Mouse (Mus musculus) gonadal fat pad, adult 2 months (tissue): ENCODE data around the gene Erv3. TPM values are rescaled to one million over a fixed set of nuclear protein-coding genes. Genes with fewer than 3 reads are reported as not detected.

Experiments
- DNase-seq: peaks from one replicate; pipeline ENCODE4 v3.0.0-alpha.2; 2012; ENCODE audit warnings: low read depth
- polyA plus RNA-seq: library from polyadenylated mRNA; depleted of rRNA; stranded (reverse); fragments of >200 nt; gene quantifications from 2 replicates; pipeline ENCODE4 v1.2.3, GENCODE M21; 2012; rRNA removed

The Erv3 gene
- 0.19 and 0.37 TPM in 2 replicates for polyA plus RNA-seq

- no peak for DNase-seq
Measured at GRCm38 (mm10) chr2:131859721-131860120, at the start of gene Erv3. Gene Erv3 (minus strand): TSS chr2:131859747.

- DNase-seq: no peak
Measured at GRCm38 (mm10) chr2:131908906-131909305, 49.4 kb upstream of the Erv3 start.

- no peak for DNase-seq
Measured at GRCm38 (mm10) chr2:131908351-131908861, 48.9 kb upstream of the Erv3 start.

GRCm38 (mm10) chr2:131907311-131907710, 47.8 kb upstream of the Erv3 start:
- no peak for DNase-seq

GRCm38 (mm10) chr2:131906846-131907245, 47.3 kb upstream of the Erv3 start:
- DNase-seq: no peak

- no peak for DNase-seq
Measured at GRCm38 (mm10) chr2:131906266-131906665, 46.7 kb upstream of the Erv3 start.

- DNase-seq: no peak
Measured at GRCm38 (mm10) chr2:131905776-131906175, 46.2 kb upstream of the Erv3 start.

GRCm38 (mm10) chr2:131905025-131905424, 45.5 kb upstream of the Erv3 start:
- DNase-seq: no peak

GRCm38 (mm10) chr2:131902867-131903266, 43.3 kb upstream of the Erv3 start:
- no peak for DNase-seq

GRCm38 (mm10) chr2:131902423-131902822, 42.9 kb upstream of the Erv3 start:
- no peak for DNase-seq

GRCm38 (mm10) chr2:131897336-131898109, 38.0 kb upstream of the Erv3 start:
- DNase-seq: no peak

GRCm38 (mm10) chr2:131896011-131896410, 36.5 kb upstream of the Erv3 start:
- DNase-seq: no peak

- no peak for DNase-seq
Measured at GRCm38 (mm10) chr2:131895106-131895505, 35.6 kb upstream of the Erv3 start.

- DNase-seq: no peak
Measured at GRCm38 (mm10) chr2:131892534-131892933, 33.0 kb upstream of the Erv3 start.

- DNase-seq: no peak
Measured at GRCm38 (mm10) chr2:131888233-131888632, 28.7 kb upstream of the Erv3 start.

GRCm38 (mm10) chr2:131886503-131887160, 27.1 kb upstream of the Erv3 start:
- no peak for DNase-seq

GRCm38 (mm10) chr2:131883136-131883535, 23.6 kb upstream of the Erv3 start:
- DNase-seq: no peak

GRCm38 (mm10) chr2:131881766-131882165, 22.2 kb upstream of the Erv3 start:
- no peak for DNase-seq

GRCm38 (mm10) chr2:131876551-131877265, 17.2 kb upstream of the Erv3 start:
- DNase-seq: no peak

GRCm38 (mm10) chr2:131873376-131873775, 13.8 kb upstream of the Erv3 start:
- DNase-seq: no peak

- no peak for DNase-seq
Measured at GRCm38 (mm10) chr2:131868983-131869382, 9.4 kb upstream of the Erv3 start.

- DNase-seq: no peak
Measured at GRCm38 (mm10) chr2:131866676-131867075, 7.1 kb upstream of the Erv3 start.
